Mouse (Mus musculus) myocyte (in vitro differentiated cells): ENCODE data around the gene Cdipt. TPM values are rescaled to one million over a fixed set of nuclear protein-coding genes. Genes with fewer than 3 reads are reported as not detected.
A peak's percentile ranks its signal among the peaks of the same experiment; 100 is the strongest.

ENCODE experiments used
- H3K27me3 ChIP-seq: one replicate; pipeline ENCODE4 v1.6.1; 2011; ENCODE audit not compliant: control insufficient read depth, insufficient read depth, insufficient read length
- H3K36me3 ChIP-seq: one replicate; pipeline ENCODE4 v1.6.1; 2011; ENCODE audit not compliant: control insufficient read depth, insufficient read depth
- H3K4me2 ChIP-seq: one replicate; pipeline ENCODE4 v1.6.1; 2011; ENCODE audit warnings: low read depth, control low read depth
- H3K4me3 ChIP-seq: one replicate; pipeline ENCODE4 v1.5.1; 2011; ENCODE audit warnings: mild to moderate bottlenecking, control low read depth, moderate library complexity
- H3K79me2 ChIP-seq: one replicate; pipeline ENCODE4 v1.6.1; 2011; ENCODE audit not compliant: control insufficient read depth, insufficient read depth
- H3ac ChIP-seq: one replicate; pipeline ENCODE4 v1.6.1; 2011; ENCODE audit not compliant: control insufficient read depth, insufficient read length
- CEBPB ChIP-seq: IDR thresholded peaks from 2 replicates; pipeline ENCODE4 v1.6.1; 2011; ENCODE audit warnings: mild to moderate bottlenecking, moderate library complexity; ENCODE audit not compliant: poor library complexity, insufficient read depth, severe bottlenecking
- E2F4 ChIP-seq: IDR thresholded peaks from one replicate; pipeline ENCODE4 v1.6.1; 2011; ENCODE audit warnings: mild to moderate bottlenecking, control low read depth, moderate library complexity; ENCODE audit not compliant: insufficient read depth
- MAX ChIP-seq: IDR thresholded peaks from one replicate; pipeline ENCODE4 v1.6.1; 2011; ENCODE audit warnings: low read depth, mild to moderate bottlenecking, control low read depth
- MYOD1 ChIP-seq, 3 experiments: IDR thresholded peaks; one replicate each; pipeline ENCODE4 v1.6.1; 2011; ENCODE audit warnings: control low read depth in 2 of 3, low read depth in 2 of 3, mild to moderate bottlenecking in 2 of 3, moderate library complexity in 1 of 3; ENCODE audit not compliant: insufficient read length in 2 of 3, control insufficient read depth in 1 of 3
- MYOG ChIP-seq, 3 experiments: IDR thresholded peaks; one replicate each; pipeline ENCODE4 v1.6.1; 2011; ENCODE audit warnings: control low read depth in 2 of 3, low read depth in 2 of 3, mild to moderate bottlenecking in 2 of 3; ENCODE audit not compliant: insufficient read length in 2 of 3, control insufficient read depth in 1 of 3, insufficient read depth in 1 of 3
- POLR2A ChIP-seq: IDR thresholded peaks from one replicate; pipeline ENCODE4 v1.6.1; 2011; ENCODE audit warnings: low read depth, mild to moderate bottlenecking, control low read depth, moderate library complexity; ENCODE audit not compliant: insufficient read length
- POLR2AphosphoS2 ChIP-seq: IDR thresholded peaks from one replicate; pipeline ENCODE4 v1.6.1; 2011; ENCODE audit warnings: low read depth, control low read depth; ENCODE audit not compliant: insufficient read length
- REST ChIP-seq: IDR thresholded peaks from one replicate; pipeline ENCODE4 v1.6.1; 2011; ENCODE audit warnings: mild to moderate bottlenecking, control low read depth, moderate library complexity; ENCODE audit not compliant: insufficient read depth, insufficient read length
- SRF ChIP-seq: IDR thresholded peaks from one replicate; pipeline ENCODE4 v1.6.1; 2011; ENCODE audit warnings: low read depth; ENCODE audit not compliant: control insufficient read depth, insufficient read length
- TCF12 ChIP-seq: IDR thresholded peaks from one replicate; pipeline ENCODE4 v1.6.1; 2011; ENCODE audit warnings: mild to moderate bottlenecking, control low read depth; ENCODE audit not compliant: poor library complexity, insufficient read depth, severe bottlenecking
- TCF3 ChIP-seq: IDR thresholded peaks from one replicate; pipeline ENCODE4 v1.6.1; 2011; ENCODE audit warnings: low read depth, control low read depth; ENCODE audit not compliant: insufficient read length
- USF1 ChIP-seq: IDR thresholded peaks from one replicate; pipeline ENCODE4 v1.6.1; 2011; ENCODE audit warnings: low read depth, mild to moderate bottlenecking, control low read depth, moderate library complexity
- polyA plus RNA-seq: library from polyadenylated mRNA; unstranded; fragments of >200 nt; fragmentation: generic; extraction: Trizol; gene quantifications from one replicate; pipeline ENCODE4 v1.2.1, GENCODE M21; 2012; ENCODE audit warnings: missing spikeins

The Cdipt gene
- polyA plus RNA-seq, 1 experiment = 173 TPM

- peaks cover 20% of the 10 kb centered on the region for H3K79me2 ChIP-seq
- H3K4me2 ChIP-seq = peak overlapping the region; percentile 99
- H3K27me3 ChIP-seq = no peaks in the 10 kb centered on the region
- no peak for TF ChIP-seq POLR2AphosphoS2
- no peak for TF ChIP-seq MAX
- TF ChIP-seq USF1 = no peak
- peaks cover 22% of the 10 kb centered on the region for H3K36me3 ChIP-seq
- peak overlapping the region; percentile 67 for H3K4me3 ChIP-seq
- H3ac ChIP-seq = peak overlapping the region; percentile 88
Observed at GRCm38 (mm10) chr7:127025556-127026160, 49.9 kb downstream of the Cdipt start.

GRCm38 (mm10) chr7:127026161-127026600 is 50.5 kb downstream of the Cdipt start:
- Histone ChIP-seq H3ac (peak overlapping the region; percentile 88), H3K36me3 (peaks cover 27% of the 10 kb centered on the region)

GRCm38 (mm10) chr7:127026616-127026983 is 50.9 kb downstream of the Cdipt start:
- H3K79me2 ChIP-seq = peaks cover 20% of the 10 kb centered on the region
- peak overlapping the region; percentile 67 for H3K4me3 ChIP-seq
- H3ac ChIP-seq = peak overlapping the region; percentile 88
- H3K36me3 ChIP-seq = peaks cover 32% of the 10 kb centered on the region
- no peaks in the 10 kb centered on the region for H3K27me3 ChIP-seq
- H3K4me2 ChIP-seq = no peak overlapping the region
- no peak for TF ChIP-seq TCF3
- TF ChIP-seq POLR2A = no peak
- no peak for TF ChIP-seq MYOG (IDR thresholded peaks at IDR 0.05; ENCODE audit: control insufficient read depth in 1 of 3, insufficient read depth in 1 of 3, insufficient read length in 2 of 3, low read depth in 2 of 3)
- TF ChIP-seq USF1 = no peak
- no peak for TF ChIP-seq CEBPB
- no peak for TF ChIP-seq E2F4
- TF ChIP-seq REST = no peak
- no peak for TF ChIP-seq SRF
- TF ChIP-seq MYOD1 (IDR thresholded peaks at IDR 0.05; ENCODE audit: control insufficient read depth in 1 of 3, insufficient read length in 2 of 3, low read depth in 2 of 3) = no peak
- TF ChIP-seq MAX = no peak
- no peak for TF ChIP-seq POLR2AphosphoS2
- no peak for TF ChIP-seq TCF12

More at GRCm38 (mm10) chr7:127026161-127026600, 50.5 kb downstream of the Cdipt start:
- TF ChIP-seq POLR2AphosphoS2 (no peak), E2F4 (no peak), USF1 (no peak), REST (no peak), POLR2A (peak; percentile 39), MYOG (IDR thresholded peaks at IDR 0.05; ENCODE audit: control insufficient read depth in 1 of 3, insufficient read depth in 1 of 3, insufficient read length in 2 of 3, low read depth in 2 of 3) (no peak), TCF12 (no peak)
- H3K27me3 ChIP-seq = no peaks in the 10 kb centered on the region
- peaks cover 20% of the 10 kb centered on the region for H3K79me2 ChIP-seq
- H3K4me3 ChIP-seq = peak overlapping the region; percentile 67
- H3K4me2 ChIP-seq = no peak overlapping the region

- Histone ChIP-seq H3K27me3 (no peaks in the 10 kb centered on the region), H3K36me3 (peaks cover 37% of the 10 kb centered on the region), H3K4me2 (peak within 1 kb of the TSS; percentile 80), H3ac (peak within 1 kb of the TSS; percentile 88), H3K79me2 (peaks cover 20% of the 10 kb centered on the region), H3K4me3 (peak within 1 kb of the TSS; percentile 67)
- TF ChIP-seq MYOD1 (IDR thresholded peaks at IDR 0.05; ENCODE audit: control insufficient read depth in 1 of 3, insufficient read length in 2 of 3, low read depth in 2 of 3) = peak in 1 of 3 experiments; percentile 36
- TF ChIP-seq MYOG (IDR thresholded peaks at IDR 0.05; ENCODE audit: control insufficient read depth in 1 of 3, insufficient read depth in 1 of 3, insufficient read length in 2 of 3, low read depth in 2 of 3) = peak in 1 of 3 experiments; percentile 4
- peak; percentile 80 for TF ChIP-seq POLR2A
- no peak for TF ChIP-seq USF1
- no peak for TF ChIP-seq TCF12
- peak; percentile 96 for TF ChIP-seq POLR2AphosphoS2
- no peak for TF ChIP-seq MAX
- TF ChIP-seq CEBPB = no peak
- TF ChIP-seq REST = no peak
- peak; percentile 34 for TF ChIP-seq E2F4
- TF ChIP-seq SRF = no peak
- TF ChIP-seq TCF3 = no peak
Observed at GRCm38 (mm10) chr7:127026984-127027726, 51.4 kb downstream of the Cdipt start, which contains the start of gene Maz. Gene Maz, minus strand, starts transcription at chr7:127027037.
